Mouse (Mus musculus): ENCODE measurements around the gene Jmjd6.

The Jmjd6 gene

GRCm38 (mm10) chr11:116806136-116807071 is 36.8 kb downstream of the Jmjd6 start:
- no peak for DNase-seq (ENCODE audit: low read depth)

GRCm38 (mm10) chr11:116802709-116803108 is 40.5 kb downstream of the Jmjd6 start:
- no peak for DNase-seq (ENCODE audit: low read depth)

DNA sequence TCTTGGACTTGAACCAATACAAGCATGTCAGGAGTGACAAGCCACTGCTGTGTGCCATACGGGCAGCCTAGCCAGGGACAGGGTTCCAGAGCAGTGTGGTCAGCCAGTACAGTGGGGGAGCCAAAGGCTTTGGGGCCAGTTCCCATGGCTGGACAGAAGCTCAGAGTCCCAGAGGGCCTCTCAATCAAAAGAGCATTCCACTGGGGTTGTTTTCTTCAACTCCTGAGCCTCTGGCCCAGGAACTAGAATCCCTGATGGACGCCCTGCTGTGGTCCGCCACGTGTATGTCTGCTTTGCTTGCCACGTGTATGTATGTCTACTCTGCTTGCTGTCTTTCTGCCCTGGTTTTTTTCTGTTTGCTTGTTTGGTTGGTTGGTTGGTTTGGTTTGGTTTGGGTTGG is 42.1 kb downstream of the Jmjd6 start:
- no peak for DNase-seq (ENCODE audit: low read depth)

DNA sequence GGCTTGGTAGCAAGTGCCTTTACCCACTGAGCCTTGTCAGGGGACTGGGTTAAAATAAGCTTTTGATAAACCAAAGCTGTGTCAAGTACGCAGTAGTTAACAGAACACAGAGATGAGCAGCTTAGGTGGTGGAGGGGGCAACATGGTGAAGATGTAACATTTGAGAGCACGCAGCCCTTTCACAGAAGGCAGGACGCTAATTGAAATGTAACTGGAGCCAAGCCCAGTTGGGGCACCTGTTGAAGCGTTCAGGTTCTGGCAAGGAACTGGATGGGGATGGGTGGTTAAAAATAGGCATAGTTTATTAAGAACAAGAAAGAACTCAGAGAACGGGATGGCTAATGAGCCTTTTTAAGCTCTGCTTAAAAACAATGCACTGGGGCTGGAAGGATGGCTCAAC is 43.9 kb downstream of the Jmjd6 start:
- no peak for DNase-seq (ENCODE audit: low read depth)

Measured in c-Kit-positive CD71-positive TER-119-negative erythroid progenitor cells, embryonic 14.5 days (primary cell).